Mouse (Mus musculus): ENCODE results near the gene Slc35c2. TPM values are rescaled to one million over a fixed set of nuclear protein-coding genes. Genes with fewer than 3 reads are reported as not detected.
A peak's percentile ranks its signal among the peaks of the same experiment; 100 is the strongest.

The Slc35c2 gene
- polyA plus RNA-seq, 1 experiment = 64.1 TPM

DNA sequence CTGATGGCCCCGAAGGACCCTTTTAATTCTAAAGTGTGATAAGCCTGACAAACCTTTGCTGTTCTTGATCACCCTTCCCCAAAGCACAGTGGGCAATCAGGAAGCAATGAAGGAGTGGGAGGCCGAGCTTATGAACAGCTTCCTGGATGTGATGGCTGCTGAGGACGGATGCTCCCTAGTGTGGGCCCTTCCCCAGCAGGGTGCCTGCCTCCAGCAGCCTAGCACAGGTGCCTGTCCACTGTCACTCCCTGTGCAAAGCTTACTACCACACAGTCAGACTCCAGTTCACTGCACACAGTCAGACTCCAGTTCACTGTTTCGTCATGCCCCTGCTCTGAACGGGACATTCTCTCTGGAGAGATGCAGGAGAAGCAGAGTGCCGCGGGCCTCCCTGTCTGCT lies 24.7 kb upstream of the Slc35c2 start:
- no peaks in the 10 kb centered on the region for H3K36me3 ChIP-seq (ENCODE audit: control insufficient read depth, insufficient read depth, low read length)
- H3K27ac ChIP-seq (ENCODE audit: insufficient read depth, low read depth, low read length) = no peak overlapping the region
- H3K4me1 ChIP-seq (ENCODE audit: control insufficient read depth, insufficient read depth, low read length) = peaks cover 26% of the 10 kb centered on the region
- 54% methylated on average over 7 of the region's 7 CpGs for WGBS
- TF ChIP-seq CTCF (conservative IDR thresholded peaks at IDR 0.05; ENCODE audit: insufficient read depth, insufficient read length, low read depth, low read length) (no peak), POLR2A (IDR thresholded peaks at IDR 0.05; ENCODE audit: low read depth, low read length) (no peak)
- no peak for DNase-seq
- H3K27me3 ChIP-seq (replicated peaks; ENCODE audit: control insufficient read depth, insufficient read depth, low read length) = no peaks in the 10 kb centered on the region
- no peak overlapping the region for H3K4me3 ChIP-seq (ENCODE audit: insufficient read depth, low read depth, low read length)

DNA sequence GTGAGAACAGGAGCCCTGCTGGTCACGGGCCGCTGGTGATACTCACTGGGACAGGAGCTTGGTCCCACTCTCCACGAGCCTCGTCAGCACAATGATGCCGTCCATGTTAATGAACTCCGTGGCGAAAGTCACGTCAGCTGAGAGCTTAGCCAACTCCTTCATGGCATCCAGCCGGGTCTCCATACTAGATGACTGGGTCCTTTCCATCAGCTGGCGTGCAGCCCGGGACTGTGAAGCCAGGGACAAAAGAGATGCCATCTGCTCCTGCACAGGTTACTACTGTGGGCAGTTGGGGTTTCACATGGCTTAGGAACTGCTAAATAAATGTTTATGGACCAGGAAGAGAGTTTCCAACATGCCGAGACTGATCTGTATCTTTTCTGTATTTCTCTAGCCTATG lies 23.9 kb upstream of the Slc35c2 start:
- Histone ChIP-seq H3K4me3 (ENCODE audit: insufficient read depth, low read depth, low read length) (no peak overlapping the region), H3K4me1 (ENCODE audit: control insufficient read depth, insufficient read depth, low read length) (peaks cover 25% of the 10 kb centered on the region), H3K27me3 (replicated peaks; ENCODE audit: control insufficient read depth, insufficient read depth, low read length) (no peaks in the 10 kb centered on the region), H3K36me3 (ENCODE audit: control insufficient read depth, insufficient read depth, low read length) (no peaks in the 10 kb centered on the region), H3K27ac (ENCODE audit: insufficient read depth, low read depth, low read length) (no peak overlapping the region)
- WGBS = 63% methylated on average over 12 of the region's 12 CpGs
- no peak for TF ChIP-seq CTCF (conservative IDR thresholded peaks at IDR 0.05; ENCODE audit: insufficient read depth, insufficient read length, low read depth, low read length)
- TF ChIP-seq POLR2A (IDR thresholded peaks at IDR 0.05; ENCODE audit: low read depth, low read length) = no peak
- no peak for DNase-seq

DNA sequence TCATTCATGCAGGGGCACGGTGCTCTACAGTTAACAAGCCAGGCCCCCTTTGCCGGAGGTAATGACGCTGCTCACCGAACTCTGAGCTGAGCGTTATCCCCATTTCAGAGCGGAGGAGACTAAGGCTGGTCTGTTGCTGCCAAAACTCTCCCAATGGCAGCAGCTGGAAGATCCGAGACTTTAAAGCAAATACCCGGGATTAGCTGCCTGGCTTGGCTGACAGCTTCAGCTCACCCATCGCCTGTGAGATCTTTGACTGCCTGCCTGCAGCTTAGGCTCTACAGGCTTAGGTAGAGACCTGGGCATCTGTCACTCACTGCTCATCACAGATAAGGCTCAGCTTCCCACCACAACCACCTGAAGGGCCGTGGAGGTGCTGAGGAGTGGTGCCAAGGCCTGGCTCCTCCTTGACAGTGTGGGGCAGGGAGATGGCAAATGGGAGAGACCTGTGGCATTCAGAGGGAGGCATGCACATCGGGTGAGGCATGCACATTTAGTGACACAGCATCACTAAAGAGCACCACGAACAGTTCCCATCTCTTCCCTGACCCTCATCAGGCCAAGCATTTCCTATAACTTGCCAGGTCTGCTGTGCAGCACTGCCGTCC lies 23.3 kb upstream of the Slc35c2 start:
- no peak for TF ChIP-seq POLR2A (IDR thresholded peaks at IDR 0.05; ENCODE audit: low read depth, low read length)
- H3K27me3 ChIP-seq (replicated peaks; ENCODE audit: control insufficient read depth, insufficient read depth, low read length) = no peaks in the 10 kb centered on the region
- WGBS = 67% methylated on average over 13 of the region's 13 CpGs
- H3K4me1 ChIP-seq (ENCODE audit: control insufficient read depth, insufficient read depth, low read length) = peaks cover 26% of the 10 kb centered on the region
- no peak overlapping the region for H3K4me3 ChIP-seq (ENCODE audit: insufficient read depth, low read depth, low read length)
- no peak overlapping the region for H3K27ac ChIP-seq (ENCODE audit: insufficient read depth, low read depth, low read length)
- no peaks in the 10 kb centered on the region for H3K36me3 ChIP-seq (ENCODE audit: control insufficient read depth, insufficient read depth, low read length)
- DNase-seq = no peak

DNA sequence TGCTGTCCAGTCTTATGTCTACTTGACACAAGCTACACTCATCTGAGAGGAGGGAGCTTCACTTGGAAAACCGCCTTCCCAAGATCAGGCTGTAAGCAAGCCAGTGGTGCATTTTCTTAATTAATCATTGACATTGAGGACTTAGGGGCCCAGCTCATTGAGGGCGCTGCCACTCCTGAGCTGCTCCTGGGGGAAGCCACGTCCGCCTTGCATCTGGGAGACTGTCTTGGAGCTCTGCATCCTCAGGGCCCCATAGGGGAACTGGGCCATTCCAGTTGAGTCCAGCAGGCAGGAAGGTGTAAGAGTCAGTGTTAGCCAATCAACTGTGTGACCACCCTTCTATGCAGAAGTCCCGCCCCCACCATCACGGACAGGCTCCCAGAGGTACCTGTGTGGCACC lies 20.1 kb upstream of the Slc35c2 start:
- Histone ChIP-seq H3K27me3 (replicated peaks; ENCODE audit: control insufficient read depth, insufficient read depth, low read length) (no peaks in the 10 kb centered on the region), H3K36me3 (ENCODE audit: control insufficient read depth, insufficient read depth, low read length) (peaks cover 1% of the 10 kb centered on the region; the same call in 1 of the 2 replicates), H3K27ac (ENCODE audit: insufficient read depth, low read depth, low read length) (no peak overlapping the region), H3K4me1 (ENCODE audit: control insufficient read depth, insufficient read depth, low read length) (peaks cover 14% of the 10 kb centered on the region; the same call in 1 of the 2 replicates), H3K4me3 (ENCODE audit: insufficient read depth, low read depth, low read length) (no peak overlapping the region)
- peak; percentile 72 for DNase-seq
- WGBS = 56% methylated on average over 6 of the region's 6 CpGs
- TF ChIP-seq CTCF (conservative IDR thresholded peaks at IDR 0.05; ENCODE audit: insufficient read depth, insufficient read length, low read depth, low read length) (no peak), POLR2A (IDR thresholded peaks at IDR 0.05; ENCODE audit: low read depth, low read length) (no peak)

DNA sequence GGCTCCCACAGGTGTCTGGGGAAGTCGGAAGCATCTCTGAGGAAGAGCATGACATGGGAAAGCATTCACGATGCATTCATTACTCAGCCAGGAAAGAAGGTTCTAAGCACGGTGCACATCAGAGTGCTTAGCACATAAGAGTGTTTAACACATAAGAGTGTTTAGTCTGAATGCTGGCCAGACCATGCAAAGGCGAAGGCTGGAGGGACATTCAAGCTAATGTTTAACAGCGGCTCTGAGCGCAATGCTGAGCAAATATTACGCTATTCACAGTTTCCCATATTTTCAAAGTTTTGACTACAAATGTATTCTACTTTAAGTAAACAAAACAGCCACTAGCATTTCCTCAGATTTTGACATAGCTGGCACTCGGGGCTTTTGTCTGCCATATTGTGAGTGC lies 17.8 kb upstream of the Slc35c2 start:
- H3K4me3 ChIP-seq (ENCODE audit: insufficient read depth, low read depth, low read length) = no peak overlapping the region
- H3K27ac ChIP-seq (ENCODE audit: insufficient read depth, low read depth, low read length) = no peak overlapping the region
- peak; percentile 59 for DNase-seq
- peaks cover 17% of the 10 kb centered on the region; the same call in 1 of the 2 replicates for H3K4me1 ChIP-seq (ENCODE audit: control insufficient read depth, insufficient read depth, low read length)
- TF ChIP-seq CTCF (conservative IDR thresholded peaks at IDR 0.05; ENCODE audit: insufficient read depth, insufficient read length, low read depth, low read length) (no peak), POLR2A (IDR thresholded peaks at IDR 0.05; ENCODE audit: low read depth, low read length) (no peak)
- no peaks in the 10 kb centered on the region for H3K27me3 ChIP-seq (replicated peaks; ENCODE audit: control insufficient read depth, insufficient read depth, low read length)
- WGBS = 41% methylated on average over 8 of the region's 8 CpGs
- H3K36me3 ChIP-seq (ENCODE audit: control insufficient read depth, insufficient read depth, low read length) = peaks cover 1% of the 10 kb centered on the region; the same call in 1 of the 2 replicates

DNA sequence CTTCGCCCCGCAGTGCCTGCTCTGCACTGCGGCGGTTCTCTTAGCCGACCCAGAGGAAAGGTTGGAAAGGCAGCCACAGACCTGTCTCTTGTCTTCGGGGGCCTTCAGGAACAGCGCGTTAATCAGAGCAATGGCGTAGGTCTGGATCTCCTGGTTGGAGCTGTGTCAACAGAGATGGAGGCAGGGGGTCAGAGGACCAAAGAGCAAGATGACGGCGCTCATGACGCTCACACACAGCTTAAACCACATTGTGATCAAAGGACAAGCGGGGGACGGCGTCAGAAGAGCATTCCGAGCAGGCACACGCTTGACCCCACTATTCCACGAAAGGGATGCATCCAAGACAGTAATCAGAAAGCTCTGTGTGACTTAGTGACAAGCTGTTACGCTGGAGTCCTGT lies 17.1 kb upstream of the Slc35c2 start:
- H3K27me3 ChIP-seq (replicated peaks; ENCODE audit: control insufficient read depth, insufficient read depth, low read length) = no peaks in the 10 kb centered on the region
- peaks cover 1% of the 10 kb centered on the region; the same call in 1 of the 2 replicates for H3K36me3 ChIP-seq (ENCODE audit: control insufficient read depth, insufficient read depth, low read length)
- H3K27ac ChIP-seq (ENCODE audit: insufficient read depth, low read depth, low read length) = no peak overlapping the region
- H3K4me1 ChIP-seq (ENCODE audit: control insufficient read depth, insufficient read depth, low read length) = peaks cover 17% of the 10 kb centered on the region; the same call in 1 of the 2 replicates
- TF ChIP-seq POLR2A (IDR thresholded peaks at IDR 0.05; ENCODE audit: low read depth, low read length) = no peak
- TF ChIP-seq CTCF (conservative IDR thresholded peaks at IDR 0.05; ENCODE audit: insufficient read depth, insufficient read length, low read depth, low read length) = no peak
- DNase-seq = no peak
- H3K4me3 ChIP-seq (ENCODE audit: insufficient read depth, low read depth, low read length) = no peak overlapping the region
- WGBS = 72% methylated on average over 19 of the region's 19 CpGs

DNA sequence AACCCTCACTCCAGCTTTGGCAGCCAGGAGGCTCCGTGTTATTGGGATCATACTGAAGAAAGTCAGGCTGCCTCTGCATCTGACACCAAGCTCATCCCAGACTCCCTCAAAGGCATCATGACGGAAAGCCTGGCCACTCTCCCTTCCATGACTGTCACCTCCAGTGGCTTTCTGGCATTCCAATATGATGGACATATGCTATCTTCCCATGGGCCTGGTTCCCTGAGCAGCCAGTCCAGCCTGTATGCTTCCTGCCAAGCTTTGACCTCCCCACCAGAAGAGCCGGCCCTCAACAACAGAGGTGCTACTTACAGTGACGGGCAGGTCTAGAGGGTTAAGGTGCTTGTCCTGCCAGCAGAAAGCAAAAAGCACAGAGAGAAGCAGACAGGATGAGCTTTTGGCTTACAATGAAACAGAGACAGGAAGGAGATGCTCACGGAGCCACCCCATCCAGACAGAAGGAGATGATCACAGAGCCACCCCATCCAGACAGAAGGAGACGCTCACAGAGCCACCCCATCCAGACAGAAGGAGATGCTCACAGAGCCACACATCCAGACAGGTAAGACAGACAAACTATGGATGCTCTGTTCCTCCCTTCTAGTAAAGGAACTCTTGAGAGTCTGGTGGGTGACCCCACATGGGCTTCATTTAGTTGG lies 15.8 kb upstream of the Slc35c2 start:
- TF ChIP-seq CTCF (conservative IDR thresholded peaks at IDR 0.05; ENCODE audit: insufficient read depth, insufficient read length, low read depth, low read length) (no peak), POLR2A (IDR thresholded peaks at IDR 0.05; ENCODE audit: low read depth, low read length) (no peak)
- Histone ChIP-seq H3K36me3 (ENCODE audit: control insufficient read depth, insufficient read depth, low read length) (peaks cover 1% of the 10 kb centered on the region; the same call in 1 of the 2 replicates), H3K27ac (ENCODE audit: insufficient read depth, low read depth, low read length) (no peak overlapping the region), H3K27me3 (replicated peaks; ENCODE audit: control insufficient read depth, insufficient read depth, low read length) (no peaks in the 10 kb centered on the region), H3K4me3 (ENCODE audit: insufficient read depth, low read depth, low read length) (no peak overlapping the region), H3K4me1 (ENCODE audit: control insufficient read depth, insufficient read depth, low read length) (peaks cover 17% of the 10 kb centered on the region; the same call in 1 of the 2 replicates)
- WGBS = 98% methylated on average over 6 of the region's 6 CpGs
- no peak for DNase-seq
